Mouse (Mus musculus): Measurements from ENCODE around the gene Palmd. TPM values are rescaled to one million over a fixed set of nuclear protein-coding genes. Genes with fewer than 3 reads are reported as not detected.

The Palmd gene
- polyA plus RNA-seq, 1 experiment from 2014 or later = 2.5 TPM

GRCm38 (mm10) chr3:116993011-116993410, 24.2 kb upstream of the Palmd start:
- Histone ChIP-seq H3K4me1 (replicated peaks; ENCODE audit: control insufficient read depth, insufficient read depth, low read length) (no peaks in the 10 kb centered on the region), H3K4me3 (ENCODE audit: low read depth, low read length) (no peak overlapping the region), H3K9me3 (ENCODE audit: control insufficient read depth) (no peaks in the 10 kb centered on the region), H3K4me2 (replicated peaks; ENCODE audit: low read depth) (no peak overlapping the region), H3K27me3 (replicated peaks; ENCODE audit: control insufficient read depth, insufficient read depth, low read length) (no peaks in the 10 kb centered on the region), H3K9ac (ENCODE audit: low read depth, low read length) (no peak overlapping the region), H3K27ac (ENCODE audit: low read depth, low read length) (no peak overlapping the region), H3K36me3 (ENCODE audit: control insufficient read depth, insufficient read depth) (no peaks in the 10 kb centered on the region)
- ATAC-seq = no peak
- 77% methylated on average over 2 of the region's 2 CpGs for WGBS
- no peak for TF ChIP-seq CTCF (IDR thresholded peaks at IDR 0.05; ENCODE audit: low read depth)

GRCm38 (mm10) chr3:116991180-116991579, 22.4 kb upstream of the Palmd start:
- Histone ChIP-seq H3K36me3 (ENCODE audit: control insufficient read depth, insufficient read depth) (no peaks in the 10 kb centered on the region), H3K27ac (ENCODE audit: low read depth, low read length) (no peak overlapping the region), H3K9me3 (ENCODE audit: control insufficient read depth) (no peaks in the 10 kb centered on the region), H3K4me1 (replicated peaks; ENCODE audit: control insufficient read depth, insufficient read depth, low read length) (no peaks in the 10 kb centered on the region), H3K27me3 (replicated peaks; ENCODE audit: control insufficient read depth, insufficient read depth, low read length) (no peaks in the 10 kb centered on the region), H3K4me3 (ENCODE audit: low read depth, low read length) (no peak overlapping the region), H3K9ac (ENCODE audit: low read depth, low read length) (no peak overlapping the region), H3K4me2 (replicated peaks; ENCODE audit: low read depth) (no peak overlapping the region)
- peak; percentile 68; the same call in 1 of the 2 replicates for ATAC-seq
- no peak for TF ChIP-seq CTCF (IDR thresholded peaks at IDR 0.05; ENCODE audit: low read depth)
- 69% methylated on average over 2 of the region's 2 CpGs for WGBS

DNA sequence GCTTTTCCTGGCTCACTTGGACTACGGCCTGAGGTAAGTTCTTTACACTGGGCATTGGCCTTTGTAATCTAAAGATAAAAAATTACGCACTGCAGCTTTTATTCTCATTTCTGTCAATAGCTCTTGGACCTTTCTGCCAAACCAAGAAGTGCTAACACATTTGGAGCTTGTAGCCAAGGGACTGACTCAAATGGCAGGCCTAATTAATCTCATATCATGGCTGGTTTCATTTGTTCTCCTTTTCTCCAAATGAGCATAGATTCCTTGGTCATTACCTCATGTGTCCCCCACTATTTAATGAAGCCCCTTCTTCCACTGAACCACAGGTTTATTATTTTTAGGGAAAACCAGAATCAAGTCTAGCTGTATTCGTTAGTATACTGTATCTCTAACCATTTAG, 19.4 kb upstream of the Palmd start:
- Histone ChIP-seq H3K9ac (ENCODE audit: low read depth, low read length) (no peak overlapping the region), H3K4me3 (ENCODE audit: low read depth, low read length) (no peak overlapping the region), H3K4me1 (replicated peaks; ENCODE audit: control insufficient read depth, insufficient read depth, low read length) (no peaks in the 10 kb centered on the region), H3K9me3 (ENCODE audit: control insufficient read depth) (no peaks in the 10 kb centered on the region), H3K36me3 (ENCODE audit: control insufficient read depth, insufficient read depth) (no peaks in the 10 kb centered on the region), H3K4me2 (replicated peaks; ENCODE audit: low read depth) (no peak overlapping the region), H3K27me3 (replicated peaks; ENCODE audit: control insufficient read depth, insufficient read depth, low read length) (no peaks in the 10 kb centered on the region), H3K27ac (ENCODE audit: low read depth, low read length) (no peak overlapping the region)
- no peak for TF ChIP-seq CTCF (IDR thresholded peaks at IDR 0.05; ENCODE audit: low read depth)
- ATAC-seq = no peak
- 77% methylated on average over 3 of the region's 3 CpGs for WGBS

- no peak overlapping the region for H3K9ac ChIP-seq (ENCODE audit: low read depth, low read length)
- H3K4me2 ChIP-seq (replicated peaks; ENCODE audit: low read depth) = no peak overlapping the region
- no peak for TF ChIP-seq CTCF (IDR thresholded peaks at IDR 0.05; ENCODE audit: low read depth)
- no peaks in the 10 kb centered on the region for H3K27me3 ChIP-seq (replicated peaks; ENCODE audit: control insufficient read depth, insufficient read depth, low read length)
- no peaks in the 10 kb centered on the region for H3K4me1 ChIP-seq (replicated peaks; ENCODE audit: control insufficient read depth, insufficient read depth, low read length)
- H3K36me3 ChIP-seq (ENCODE audit: control insufficient read depth, insufficient read depth) = no peaks in the 10 kb centered on the region
- no peak overlapping the region for H3K4me3 ChIP-seq (ENCODE audit: low read depth, low read length)
- H3K27ac ChIP-seq (ENCODE audit: low read depth, low read length) = no peak overlapping the region
- no peaks in the 10 kb centered on the region for H3K9me3 ChIP-seq (ENCODE audit: control insufficient read depth)
- ATAC-seq = no peak
- WGBS = 53% methylated on average over 2 of the region's 2 CpGs
These were observed 17.7 kb upstream of the Palmd start for GRCm38 (mm10) chr3:116986451-116986850.

GRCm38 (mm10) chr3:116985741-116986140, 17.0 kb upstream of the Palmd start:
- Histone ChIP-seq H3K27ac (ENCODE audit: low read depth, low read length) (no peak overlapping the region), H3K4me3 (ENCODE audit: low read depth, low read length) (no peak overlapping the region), H3K4me2 (replicated peaks; ENCODE audit: low read depth) (no peak overlapping the region), H3K36me3 (ENCODE audit: control insufficient read depth, insufficient read depth) (no peaks in the 10 kb centered on the region), H3K4me1 (replicated peaks; ENCODE audit: control insufficient read depth, insufficient read depth, low read length) (no peaks in the 10 kb centered on the region), H3K27me3 (replicated peaks; ENCODE audit: control insufficient read depth, insufficient read depth, low read length) (no peaks in the 10 kb centered on the region), H3K9me3 (ENCODE audit: control insufficient read depth) (no peaks in the 10 kb centered on the region), H3K9ac (ENCODE audit: low read depth, low read length) (no peak overlapping the region)
- no peak for TF ChIP-seq CTCF (IDR thresholded peaks at IDR 0.05; ENCODE audit: low read depth)
- ATAC-seq = no peak
- 61% methylated on average over 1 of the region's 1 CpGs for WGBS

DNA sequence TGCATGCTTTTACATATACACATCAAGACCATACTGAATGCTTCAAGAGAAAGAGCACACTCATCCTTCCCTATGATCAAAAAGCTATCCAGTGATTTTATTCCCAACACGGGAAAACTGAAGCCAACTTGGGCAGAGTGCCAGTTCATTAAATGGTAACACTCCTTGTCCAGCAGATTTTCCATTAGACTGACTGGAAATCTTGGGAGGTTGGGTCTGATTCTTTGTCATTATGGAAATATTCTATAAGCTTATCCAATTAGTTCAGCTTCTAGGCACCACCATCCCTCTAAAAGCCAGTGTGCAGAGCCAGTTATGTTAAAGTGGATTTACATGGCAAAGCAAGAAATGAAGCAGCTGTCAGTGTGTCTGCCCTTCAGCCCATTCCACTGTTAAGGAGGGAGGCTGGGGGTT, 16.3 kb upstream of the Palmd start:
- H3K27ac ChIP-seq (ENCODE audit: low read depth, low read length) = no peak overlapping the region
- ATAC-seq = no peak
- no peaks in the 10 kb centered on the region for H3K36me3 ChIP-seq (ENCODE audit: control insufficient read depth, insufficient read depth)
- H3K4me3 ChIP-seq (ENCODE audit: low read depth, low read length) = no peak overlapping the region
- no peak for TF ChIP-seq CTCF (IDR thresholded peaks at IDR 0.05; ENCODE audit: low read depth)
- H3K4me2 ChIP-seq (replicated peaks; ENCODE audit: low read depth) = no peak overlapping the region
- no peaks in the 10 kb centered on the region for H3K27me3 ChIP-seq (replicated peaks; ENCODE audit: control insufficient read depth, insufficient read depth, low read length)
- H3K9ac ChIP-seq (ENCODE audit: low read depth, low read length) = no peak overlapping the region
- WGBS = 61% methylated on average over 1 of the region's 1 CpGs
- no peaks in the 10 kb centered on the region for H3K9me3 ChIP-seq (ENCODE audit: control insufficient read depth)
- no peaks in the 10 kb centered on the region for H3K4me1 ChIP-seq (replicated peaks; ENCODE audit: control insufficient read depth, insufficient read depth, low read length)

Measured in intestine, postnatal 0 days (tissue).